Comparison of ENCODE assay signal across 20 mouse cellular contexts in the genomic region with DNA sequence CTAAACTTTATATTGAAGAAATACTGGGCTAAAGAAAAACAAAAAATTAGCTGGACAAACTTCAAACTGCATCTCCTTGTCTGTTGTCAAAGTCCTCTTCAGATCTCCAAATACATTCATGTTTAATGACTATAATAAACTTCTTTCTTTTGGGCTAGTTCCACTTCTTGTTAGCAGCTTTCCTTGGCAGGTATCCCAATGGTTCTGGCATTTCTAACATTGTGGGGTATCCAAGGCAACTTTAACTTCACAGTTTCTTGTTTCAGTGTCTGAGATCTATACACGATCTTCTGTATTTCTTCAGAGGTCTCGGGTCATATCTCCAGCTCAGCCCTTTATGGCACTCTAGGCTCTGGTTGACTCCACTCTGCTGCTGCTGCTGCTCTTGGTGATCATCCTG.
DNase-seq lines count a peak whose midpoint lies in the region; ATAC-seq and TF ChIP-seq lines count a peak whose summit lies in the region.
"Had no signal": no experiment of that assay in that cellular context is flagged by ENCODE, and none has a peak within 500 bp of the region (broad histone marks: within the 10 kb centered on the region; RNA-seq: fewer than 3 reads in every experiment).

No protein-coding gene starts in this region.

- TF ChIP-seq POLR2A in brain, embryonic 14.5 days (IDR thresholded peaks at IDR 0.05; ENCODE audit: borderline replicate concordance, extremely low read depth, insufficient read depth, insufficient read length, poor library complexity, severe bottlenecking) = no peak

- no peak for DNase-seq in frontal cortex, postnatal 25 days (ENCODE audit: low spot score in 2 of 2)
- peak; percentile 38 to 47 for DNase-seq in left cerebral cortex, postnatal 14 days (ENCODE audit: low spot score in 2 of 2)
- no peak for DNase-seq in left cerebral cortex, adult 2 months (ENCODE audit: extremely low spot score in 1 of 2, low spot score in 2 of 2)
- peak; percentile 44 for DNase-seq in brain, adult 2 months (ENCODE audit: low read depth, low spot score)
- DNase-seq in brain, embryonic 14.5 days (ENCODE audit: low read depth) = peak; percentile 55
- no peak for DNase-seq in adrenal gland, postnatal 25 days
- DNase-seq: adrenal gland, adult 8-10 months; cerebellum, adult 18-20 months; cerebellum, adult 9-11 months; cerebellum, postnatal 36 days; gastrocnemius, adult 2 months; gastrocnemius, postnatal 25 days; heart, postnatal 4 days had no signal

- ATAC-seq in frontal cortex, adult (ENCODE audit: low TSS enrichment) = 0 out of 2 replicates have a peak, but pooled peaks have one; percentile 23
- ATAC-seq: hindbrain, embryonic 16.5 days; inflammation-experienced regulatory T-cells, adult 6 months; intestine, postnatal 0 days had no signal

- no peak overlapping the region for H3K4me3 ChIP-seq in left cerebral cortex, adult 2 months
- H3K4me3 ChIP-seq: embryonic facial prominence, embryonic 13.5 days; gastrocnemius, adult 2 months; heart, embryonic 13.5 days; hindbrain, embryonic 12.5 days had no signal

- intact Hi-C loops in left cerebral cortex, postnatal 14 days (cut with DNase I) = no loop called here
- intact Hi-C loops in left cerebral cortex, adult 2 months (cut with DNase I) = no loop called here

- no peak overlapping the region for H3K27ac ChIP-seq in left cerebral cortex, adult 2 months
- H3K27ac ChIP-seq: embryonic facial prominence, embryonic 13.5 days; gastrocnemius, adult 2 months; heart, embryonic 13.5 days; hindbrain, embryonic 12.5 days had no signal

- TF ChIP-seq CTCF in left cerebral cortex, adult 2 months (IDR thresholded peaks at IDR 0.05) = no peak
- no peak for TF ChIP-seq CTCF in brain, embryonic 14.5 days (IDR thresholded peaks at IDR 0.05; ENCODE audit: borderline replicate concordance, extremely low read depth, insufficient read depth, insufficient read length)

Comparison
In these comparisons a context has a peak if more than half of its experiments do, and no peak if none do; other contexts are left out.
1. DNase-seq: peak in left cerebral cortex, postnatal 14 days (2 of 2), brain, adult 2 months (single experiment) and brain, embryonic 14.5 days (single experiment); none in frontal cortex, postnatal 25 days (0 of 2), left cerebral cortex, adult 2 months (0 of 2) and adrenal gland, postnatal 25 days (single experiment).